Mouse (Mus musculus): Measurements from ENCODE around the gene Ifngr2. TPM values are rescaled to one million over a fixed set of nuclear protein-coding genes. Genes with fewer than 3 reads are reported as not detected.

The Ifngr2 gene
- polyA plus RNA-seq, 1 experiment from 2014 or later: 140 TPM

- H3K9ac ChIP-seq (ENCODE audit: low read length): peak overlapping the region; percentile 99
- H3K4me2 ChIP-seq (ENCODE audit: low read length): peak overlapping the region; percentile 90
- peak overlapping the region; percentile 87 to 100 for H3K4me3 ChIP-seq (ENCODE audit: control insufficient read depth in 1 of 2, insufficient read depth in 1 of 2, low read depth in 1 of 2, low read length in 2 of 2)
- no peaks in the 10 kb centered on the region for H3K9me3 ChIP-seq (ENCODE audit: control insufficient read depth, low read length)
- peak; percentile 11; the same call in 1 of the 2 replicates for ATAC-seq (ENCODE audit: insufficient number of reproducible peaks, insufficient read depth, low FRiP score, low read depth)
- 13% methylated on average over 14 of the region's 14 CpGs for WGBS
- peaks cover 29 to 50% of the 10 kb centered on the region in 2 experiments for H3K4me1 ChIP-seq (ENCODE audit: control insufficient read depth in 2 of 2, insufficient read depth in 2 of 2, low read length in 2 of 2)
- peak overlapping the region; percentile 69 to 95 for H3K27ac ChIP-seq (replicated peaks in 1 of 2; ENCODE audit: control insufficient read depth in 1 of 2, insufficient read depth in 1 of 2, low read depth in 2 of 2, low read length in 2 of 2)
- no peaks in the 10 kb centered on the region for H3K27me3 ChIP-seq (ENCODE audit: control insufficient read depth, insufficient read depth, low read length)
- H3K36me3 ChIP-seq (ENCODE audit: control insufficient read depth, insufficient read depth, low read length): 0 out of 2 replicates have a peak, but pooled peaks cover 4% of the 10 kb centered on the region
Measured at GRCm38 (mm10) chr16:91546391-91546835, 459 bp upstream of the Ifngr2 start.

GRCm38 (mm10) chr16:91547974-91548373 is 1.1 kb downstream of the Ifngr2 start:
- Histone ChIP-seq H3K4me3 (ENCODE audit: control insufficient read depth in 1 of 2, insufficient read depth in 1 of 2, low read depth in 1 of 2, low read length in 2 of 2) (peak overlapping the region; percentile 87 to 100), H3K9me3 (ENCODE audit: control insufficient read depth, low read length) (no peaks in the 10 kb centered on the region), H3K4me2 (ENCODE audit: low read length) (peak overlapping the region; percentile 90), H3K27ac (replicated peaks in 1 of 2; ENCODE audit: control insufficient read depth in 1 of 2, insufficient read depth in 1 of 2, low read depth in 2 of 2, low read length in 2 of 2) (peak overlapping the region; percentile 41 to 95; a peak in 3 of 4 replicates), H3K36me3 (ENCODE audit: control insufficient read depth, insufficient read depth, low read length) (peaks cover 9% of the 10 kb centered on the region; the same call in 1 of the 2 replicates), H3K4me1 (ENCODE audit: control insufficient read depth in 2 of 2, insufficient read depth in 2 of 2, low read length in 2 of 2) (peaks cover 35 to 58% of the 10 kb centered on the region in 2 experiments), H3K9ac (ENCODE audit: low read length) (peak overlapping the region; percentile 99), H3K27me3 (ENCODE audit: control insufficient read depth, insufficient read depth, low read length) (no peaks in the 10 kb centered on the region)
- WGBS: 18% methylated on average over 5 of the region's 5 CpGs
- ATAC-seq (ENCODE audit: insufficient number of reproducible peaks, insufficient read depth, low FRiP score, low read depth): no peak

- Histone ChIP-seq H3K27me3 (ENCODE audit: control insufficient read depth, insufficient read depth, low read length) (no peaks in the 10 kb centered on the region), H3K27ac (replicated peaks in 1 of 2; ENCODE audit: control insufficient read depth in 1 of 2, insufficient read depth in 1 of 2, low read depth in 2 of 2, low read length in 2 of 2) (peak overlapping the region; percentile 81 to 95), H3K9me3 (ENCODE audit: control insufficient read depth, low read length) (no peaks in the 10 kb centered on the region), H3K9ac (ENCODE audit: low read length) (peak overlapping the region; percentile 99), H3K4me2 (ENCODE audit: low read length) (peak overlapping the region; percentile 90), H3K4me3 (ENCODE audit: control insufficient read depth in 1 of 2, insufficient read depth in 1 of 2, low read depth in 1 of 2, low read length in 2 of 2) (peak overlapping the region; percentile 31 to 100; a peak in 3 of 4 replicates), H3K4me1 (ENCODE audit: control insufficient read depth in 2 of 2, insufficient read depth in 2 of 2, low read length in 2 of 2) (peaks cover 40 to 64% of the 10 kb centered on the region in 2 experiments), H3K36me3 (ENCODE audit: control insufficient read depth, insufficient read depth, low read length) (peaks cover 9% of the 10 kb centered on the region; the same call in 1 of the 2 replicates)
- WGBS: 16% methylated on average over 5 of the region's 5 CpGs
- ATAC-seq (ENCODE audit: insufficient number of reproducible peaks, insufficient read depth, low FRiP score, low read depth): no peak
Measured at GRCm38 (mm10) chr16:91548586-91548985, 1.7 kb downstream of the Ifngr2 start.

- no peaks in the 10 kb centered on the region for H3K9me3 ChIP-seq (ENCODE audit: control insufficient read depth, low read length)
- ATAC-seq (ENCODE audit: insufficient number of reproducible peaks, insufficient read depth, low FRiP score, low read depth): no peak
- H3K4me1 ChIP-seq (ENCODE audit: control insufficient read depth in 2 of 2, insufficient read depth in 2 of 2, low read length in 2 of 2): peaks cover 44 to 68% of the 10 kb centered on the region in 2 experiments
- WGBS: 54% methylated on average over 2 of the region's 2 CpGs
- H3K27me3 ChIP-seq (ENCODE audit: control insufficient read depth, insufficient read depth, low read length): no peaks in the 10 kb centered on the region
- H3K9ac ChIP-seq (ENCODE audit: low read length): peak overlapping the region; percentile 99
- H3K4me3 ChIP-seq (ENCODE audit: control insufficient read depth in 1 of 2, insufficient read depth in 1 of 2, low read depth in 1 of 2, low read length in 2 of 2): peak overlapping the region; percentile 31 to 100; a peak in 3 of 4 replicates
- peak overlapping the region; percentile 90 for H3K4me2 ChIP-seq (ENCODE audit: low read length)
- H3K36me3 ChIP-seq (ENCODE audit: control insufficient read depth, insufficient read depth, low read length): peaks cover 9% of the 10 kb centered on the region; the same call in 1 of the 2 replicates
- H3K27ac ChIP-seq (replicated peaks in 1 of 2; ENCODE audit: control insufficient read depth in 1 of 2, insufficient read depth in 1 of 2, low read depth in 2 of 2, low read length in 2 of 2): peak overlapping the region; percentile 81 to 95
Measured at GRCm38 (mm10) chr16:91548996-91549395, 2.1 kb downstream of the Ifngr2 start.

GRCm38 (mm10) chr16:91549616-91550015 is 2.7 kb downstream of the Ifngr2 start:
- Histone ChIP-seq H3K9ac (ENCODE audit: low read length) (peak overlapping the region; percentile 99), H3K4me1 (ENCODE audit: control insufficient read depth in 2 of 2, insufficient read depth in 2 of 2, low read length in 2 of 2) (peaks cover 48 to 74% of the 10 kb centered on the region in 2 experiments), H3K36me3 (ENCODE audit: control insufficient read depth, insufficient read depth, low read length) (peaks cover 9% of the 10 kb centered on the region; the same call in 1 of the 2 replicates), H3K27ac (replicated peaks in 1 of 2; ENCODE audit: control insufficient read depth in 1 of 2, insufficient read depth in 1 of 2, low read depth in 2 of 2, low read length in 2 of 2) (peak overlapping the region; percentile 71 to 95), H3K4me3 (ENCODE audit: control insufficient read depth in 1 of 2, insufficient read depth in 1 of 2, low read depth in 1 of 2, low read length in 2 of 2) (peak overlapping the region in 1 of 2 experiments; percentile 100; a peak in 2 of 4 replicates), H3K9me3 (ENCODE audit: control insufficient read depth, low read length) (no peaks in the 10 kb centered on the region), H3K27me3 (ENCODE audit: control insufficient read depth, insufficient read depth, low read length) (no peaks in the 10 kb centered on the region), H3K4me2 (ENCODE audit: low read length) (peak overlapping the region; percentile 90)
- 63% methylated on average over 5 of the region's 5 CpGs for WGBS
- no peak for ATAC-seq (ENCODE audit: insufficient number of reproducible peaks, insufficient read depth, low FRiP score, low read depth)

- Histone ChIP-seq H3K27me3 (ENCODE audit: control insufficient read depth, insufficient read depth, low read length) (no peaks in the 10 kb centered on the region), H3K27ac (replicated peaks in 1 of 2; ENCODE audit: control insufficient read depth in 1 of 2, insufficient read depth in 1 of 2, low read depth in 2 of 2, low read length in 2 of 2) (peak overlapping the region; percentile 68 to 71), H3K9me3 (ENCODE audit: control insufficient read depth, low read length) (no peaks in the 10 kb centered on the region), H3K9ac (ENCODE audit: low read length) (peak overlapping the region; percentile 13; the same call in 1 of the 2 replicates), H3K36me3 (ENCODE audit: control insufficient read depth, insufficient read depth, low read length) (peaks cover 24% of the 10 kb centered on the region), H3K4me3 (ENCODE audit: control insufficient read depth in 1 of 2, insufficient read depth in 1 of 2, low read depth in 1 of 2, low read length in 2 of 2) (no peak overlapping the region), H3K4me2 (ENCODE audit: low read length) (peak overlapping the region; percentile 44), H3K4me1 (ENCODE audit: control insufficient read depth in 2 of 2, insufficient read depth in 2 of 2, low read length in 2 of 2) (peaks cover 44 to 68% of the 10 kb centered on the region in 2 experiments)
- ATAC-seq (ENCODE audit: insufficient number of reproducible peaks, insufficient read depth, low FRiP score, low read depth): peak; percentile 27
- WGBS: 16% methylated on average over 10 of the region's 10 CpGs
Measured at GRCm38 (mm10) chr16:91551081-91551524, 4.2 kb downstream of the Ifngr2 start.

GRCm38 (mm10) chr16:91552072-91552471 is 5.2 kb downstream of the Ifngr2 start:
- Histone ChIP-seq H3K4me3 (ENCODE audit: control insufficient read depth in 1 of 2, insufficient read depth in 1 of 2, low read depth in 1 of 2, low read length in 2 of 2) (no peak overlapping the region), H3K4me1 (ENCODE audit: control insufficient read depth in 2 of 2, insufficient read depth in 2 of 2, low read length in 2 of 2) (peaks cover 40 to 64% of the 10 kb centered on the region in 2 experiments), H3K4me2 (ENCODE audit: low read length) (0 out of 2 replicates have a peak overlapping the region, but pooled peaks have one; percentile 11), H3K9me3 (ENCODE audit: control insufficient read depth, low read length) (no peaks in the 10 kb centered on the region), H3K27me3 (ENCODE audit: control insufficient read depth, insufficient read depth, low read length) (no peaks in the 10 kb centered on the region), H3K36me3 (ENCODE audit: control insufficient read depth, insufficient read depth, low read length) (peaks cover 34% of the 10 kb centered on the region), H3K27ac (replicated peaks in 1 of 2; ENCODE audit: control insufficient read depth in 1 of 2, insufficient read depth in 1 of 2, low read depth in 2 of 2, low read length in 2 of 2) (0 out of 4 replicates have a peak overlapping the region, but pooled peaks of 1 of the 2 experiments have one; percentile 71), H3K9ac (ENCODE audit: low read length) (no peak overlapping the region)
- ATAC-seq (ENCODE audit: insufficient number of reproducible peaks, insufficient read depth, low FRiP score, low read depth): no peak
- WGBS: 32% methylated on average over 9 of the region's 9 CpGs
